Mouse (Mus musculus) large intestine, adult 2 months (tissue): ENCODE measurements around the gene Ccdc182. TPM values are rescaled to one million over a fixed set of nuclear protein-coding genes. Genes with fewer than 3 reads are reported as not detected.

Experiments used
- DNase-seq: peaks from one replicate; pipeline ENCODE4 v3.0.0-alpha.2; 2012; ENCODE audit warnings: low read depth, low spot score
- WGBS: fragments of 180-500 bp; shearing (Covaris S2); methylation state at CpG from one replicate; pipeline ENCODE4 v1.1.7; 2018; 5-methylcytosine and 5-hydroxymethylcytosine counted together
- polyA plus RNA-seq: library from polyadenylated mRNA; depleted of rRNA; stranded (reverse); fragments of >200 nt; gene quantifications from 2 replicates; pipeline ENCODE4 v1.2.3, GENCODE M21; 2012

Gene Ccdc182
- polyA plus RNA-seq, 1 experiment = not detected

- WGBS = 61% methylated on average over 4 of the region's 4 CpGs
- no peak for DNase-seq
Measured at GRCm38 (mm10) chr11:88279006-88279405, 14.9 kb upstream of the Ccdc182 start.

- DNase-seq = no peak
- WGBS = 64% methylated on average over 8 of the region's 8 CpGs
Measured at GRCm38 (mm10) chr11:88280426-88280836, 13.4 kb upstream of the Ccdc182 start.

- whole genome bisulfite sequencing = 75% methylated on average over 8 of the region's 8 CpGs
- DNase-seq = no peak
Measured at GRCm38 (mm10) chr11:88281428-88282119, 12.3 kb upstream of the Ccdc182 start.

GRCm38 (mm10) chr11:88282516-88282915 lies 11.3 kb upstream of the Ccdc182 start:
- DNase-seq = no peak
- 99% methylated on average over 2 of the region's 2 CpGs for WGBS

GRCm38 (mm10) chr11:88286019-88286418 lies 7.8 kb upstream of the Ccdc182 start:
- WGBS = 49% methylated on average over 8 of the region's 8 CpGs
- DNase-seq = no peak

GRCm38 (mm10) chr11:88288400-88288799 lies 5.5 kb upstream of the Ccdc182 start:
- no peak for DNase-seq
- 29% methylated on average over 11 of the region's 11 CpGs for WGBS

GRCm38 (mm10) chr11:88288805-88289340 lies 5.0 kb upstream of the Ccdc182 start:
- WGBS = 32% methylated on average over 12 of the region's 12 CpGs
- peak; percentile 13 for DNase-seq

- DNase-seq = no peak
- 79% methylated on average over 4 of the region's 4 CpGs for WGBS
Measured at GRCm38 (mm10) chr11:88291245-88291644, 2.6 kb upstream of the Ccdc182 start.

GRCm38 (mm10) chr11:88291688-88292087 lies 2.2 kb upstream of the Ccdc182 start:
- no peak for DNase-seq
- WGBS = 53% methylated on average over 4 of the region's 4 CpGs

- DNase-seq = no peak
- 56% methylated on average over 17 of the region's 17 CpGs for WGBS
Measured at GRCm38 (mm10) chr11:88294394-88294710, 494 bp downstream of the Ccdc182 start.

GRCm38 (mm10) chr11:88295298-88295697 lies 1.4 kb downstream of the Ccdc182 start:
- 38% methylated on average over 5 of the region's 5 CpGs for WGBS
- DNase-seq = no peak

GRCm38 (mm10) chr11:88297526-88297925 lies 3.7 kb downstream of the Ccdc182 start:
- DNase-seq = no peak
- 78% methylated on average over 4 of the region's 4 CpGs for WGBS

GRCm38 (mm10) chr11:88299345-88299744 lies 5.5 kb downstream of the Ccdc182 start:
- no peak for DNase-seq
- WGBS = 86% methylated on average over 4 of the region's 4 CpGs

GRCm38 (mm10) chr11:88301619-88302018 lies 7.8 kb downstream of the Ccdc182 start:
- WGBS = 69% methylated on average over 6 of the region's 6 CpGs
- DNase-seq = no peak

- 88% methylated on average over 6 of the region's 6 CpGs for WGBS
Measured at GRCm38 (mm10) chr11:88305759-88306158, 11.9 kb downstream of the Ccdc182 start.

GRCm38 (mm10) chr11:88307616-88308543 lies 14.0 kb downstream of the Ccdc182 start:
- DNase-seq = no peak

More at GRCm38 (mm10) chr11:88305759-88306158, 11.9 kb downstream of the Ccdc182 start:
- DNase-seq = no peak

GRCm38 (mm10) chr11:88309059-88309700 lies 15.3 kb downstream of the Ccdc182 start:
- WGBS = 76% methylated on average over 10 of the region's 10 CpGs
- DNase-seq = no peak

More at GRCm38 (mm10) chr11:88307616-88308543, 14.0 kb downstream of the Ccdc182 start:
- 85% methylated on average over 14 of the region's 14 CpGs for WGBS

- 88% methylated on average over 6 of the region's 6 CpGs for WGBS
- DNase-seq = no peak
Measured at GRCm38 (mm10) chr11:88310773-88311172, 16.9 kb downstream of the Ccdc182 start.

- no peak for DNase-seq
- 85% methylated on average over 7 of the region's 7 CpGs for WGBS
Measured at GRCm38 (mm10) chr11:88311606-88312005, 17.7 kb downstream of the Ccdc182 start.

GRCm38 (mm10) chr11:88313512-88313911 lies 19.7 kb downstream of the Ccdc182 start:
- no peak for DNase-seq
- 62% methylated on average over 8 of the region's 8 CpGs for WGBS
